Mouse (Mus musculus) 3134 (cell line): ENCODE measurements at regions not wholly inside any gene's neighbourhood (a gene's known extent, or its start where the extent isn't known, plus 50 kb on each side); places are given as distances from the start of the nearest gene placed in this dataset.
A peak's percentile ranks its signal among the peaks of the same experiment; 100 is the strongest.

Experiments
- DNase-seq: peaks from one replicate; pipeline ENCODE4 v3.0.0-alpha.2; 2011; ENCODE audit warnings: low spot score; ENCODE audit not compliant: insufficient read length; ENCODE audit errors: extremely low read depth

- no peak for DNase-seq
Measured at GRCm38 (mm10) chr4:84028120-84028519, 502.8 kb downstream of the Ccdc171 start.

DNA sequence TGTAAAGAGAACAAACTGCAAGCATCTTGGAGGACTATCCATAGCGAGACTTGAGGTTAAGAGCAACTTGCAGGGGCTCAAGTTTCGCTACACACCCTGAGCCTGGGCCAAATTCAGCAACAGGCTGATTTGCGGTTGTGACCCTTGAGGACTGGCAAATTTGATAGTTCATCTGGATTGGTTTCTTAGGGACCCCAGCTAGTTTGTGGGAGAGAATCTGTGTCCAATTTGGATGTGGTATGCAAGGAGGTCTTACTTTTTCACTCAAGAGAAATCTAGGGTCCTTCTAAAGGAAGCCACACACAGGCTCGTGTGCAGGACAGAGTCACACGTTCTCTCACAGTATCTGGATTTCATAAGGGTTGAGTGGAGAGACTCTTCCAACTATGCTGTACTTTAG is 505.6 kb downstream of the Ccdc171 start:
- DNase-seq, result no peak

GRCm38 (mm10) chr4:84032505-84032904 is 507.2 kb downstream of the Ccdc171 start:
- no peak for DNase-seq

DNA sequence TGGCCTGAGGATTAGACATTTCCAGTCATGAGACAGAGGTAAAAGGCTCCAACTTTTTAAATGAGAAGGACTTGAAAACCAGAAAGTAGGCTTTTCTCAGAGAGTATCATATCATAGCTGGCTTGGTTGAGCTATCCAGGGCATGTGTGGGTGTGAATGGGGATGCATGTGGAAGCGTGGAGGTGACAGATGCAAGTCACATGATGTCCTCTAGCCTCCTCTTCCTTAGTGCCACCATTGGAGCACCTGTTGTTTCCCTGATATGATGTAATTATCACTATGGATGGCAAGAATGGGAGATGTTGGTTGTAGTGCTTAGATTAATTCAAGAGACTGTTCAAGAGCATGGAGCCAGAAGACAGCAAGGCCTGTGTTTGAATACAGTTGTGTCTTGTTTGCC is 510.0 kb downstream of the Ccdc171 start:
- DNase-seq, result no peak

DNA sequence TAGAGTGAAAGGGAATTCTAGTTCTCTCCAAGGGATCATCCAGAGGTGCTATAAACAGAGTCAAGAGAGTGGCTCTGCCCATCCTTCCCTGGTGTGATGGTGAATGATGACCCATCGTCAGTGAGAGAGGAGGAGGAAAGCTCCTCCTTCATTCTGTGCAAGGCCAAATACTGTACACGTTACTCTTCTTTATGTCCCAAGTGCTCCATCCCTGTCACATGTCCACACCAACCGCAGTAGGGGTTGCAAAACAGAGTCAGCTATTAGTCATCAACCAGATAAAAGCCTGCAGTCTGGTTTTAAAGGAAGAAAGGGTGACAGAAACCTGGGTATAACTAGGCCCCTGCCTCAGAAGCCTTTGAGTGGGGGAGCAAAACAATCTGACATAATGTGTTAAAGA is 512.2 kb downstream of the Ccdc171 start:
- peak; percentile 56 for DNase-seq

GRCm38 (mm10) chr4:84050243-84050642 is 524.9 kb downstream of the Ccdc171 start:
- no peak for DNase-seq

- DNase-seq, result no peak
Measured at GRCm38 (mm10) chr4:84056863-84057502, 531.6 kb downstream of the Ccdc171 start.

- no peak for DNase-seq
Measured at GRCm38 (mm10) chr4:84060187-84060586, 534.8 kb downstream of the Ccdc171 start.

GRCm38 (mm10) chr4:84063755-84064154 is 538.4 kb downstream of the Ccdc171 start:
- DNase-seq, result no peak

DNA sequence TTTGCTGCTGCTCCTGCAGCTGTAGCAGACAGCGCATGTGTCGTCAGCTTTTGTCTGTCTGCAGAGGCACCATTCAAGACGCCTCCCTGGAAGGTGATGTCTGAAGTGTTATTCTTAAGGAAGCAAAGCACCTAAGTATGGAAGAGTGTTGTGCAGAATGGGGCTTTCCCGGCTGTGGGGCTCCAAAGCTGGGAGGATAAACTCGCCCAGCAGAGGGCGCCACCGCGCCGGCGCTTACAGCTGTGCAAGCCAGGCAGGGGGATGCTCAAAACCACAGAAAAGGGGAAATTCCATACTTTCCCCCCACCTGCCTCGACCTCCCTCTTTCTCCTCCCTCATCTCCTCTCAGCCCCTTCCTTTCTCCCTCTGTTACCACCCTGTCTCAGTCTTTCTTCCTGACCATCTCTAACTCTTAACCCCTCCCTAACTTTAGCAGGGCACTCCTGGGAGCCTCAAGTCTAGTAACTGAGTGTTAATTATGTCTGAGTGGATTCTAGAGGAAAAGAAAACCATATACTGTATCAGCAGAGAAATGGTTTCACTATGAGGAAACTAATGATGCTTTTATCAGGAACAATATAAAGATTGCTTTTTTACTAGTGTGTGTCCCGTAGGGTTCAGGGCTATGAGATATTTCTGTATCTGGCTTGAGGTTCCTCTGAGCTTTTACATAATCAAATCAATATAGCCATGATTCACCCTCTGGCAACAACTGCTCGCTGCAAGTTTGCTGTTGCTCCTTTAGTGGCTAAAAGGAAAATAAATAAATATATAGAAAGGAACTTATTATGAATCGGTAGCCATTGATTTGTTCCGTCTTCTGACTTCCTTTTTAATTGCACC is 539.5 kb downstream of the Ccdc171 start:
- peak; percentile 59 for DNase-seq

GRCm38 (mm10) chr4:84065457-84066124 is 540.2 kb downstream of the Ccdc171 start:
- DNase-seq, result no peak

- DNase-seq, result no peak
Measured at GRCm38 (mm10) chr4:84067931-84068575, 542.7 kb downstream of the Ccdc171 start.

- no peak for DNase-seq
Measured at GRCm38 (mm10) chr4:84068947-84069663, 543.8 kb downstream of the Ccdc171 start.

GRCm38 (mm10) chr4:84069681-84070080 is 544.3 kb downstream of the Ccdc171 start:
- no peak for DNase-seq

GRCm38 (mm10) chr4:84070089-84070488 is 544.7 kb downstream of the Ccdc171 start:
- DNase-seq, result no peak

- no peak for DNase-seq
Measured at GRCm38 (mm10) chr4:84072096-84072495, 546.8 kb downstream of the Ccdc171 start.

DNA sequence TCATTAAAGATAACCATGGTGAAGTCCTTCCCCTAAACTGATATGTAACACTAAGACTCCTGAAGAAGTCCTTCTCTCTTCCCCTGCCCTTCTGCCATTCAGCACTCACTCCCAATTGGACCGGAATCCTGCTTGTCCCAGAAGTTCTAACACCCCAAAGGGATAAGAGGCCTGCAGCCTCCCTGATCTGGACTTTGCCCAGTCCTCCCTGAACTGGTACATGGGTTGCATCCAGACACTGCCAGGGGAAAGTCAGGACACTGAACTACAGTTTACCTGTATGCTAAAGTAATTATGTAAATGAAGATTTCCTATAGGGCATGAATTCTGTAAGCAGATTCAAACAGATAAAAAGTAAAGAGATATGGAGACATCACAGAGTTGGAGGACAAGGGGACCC is 551.2 kb downstream of the Ccdc171 start:
- no peak for DNase-seq

- DNase-seq, result no peak
Measured at GRCm38 (mm10) chr4:84079516-84079915, 554.2 kb downstream of the Ccdc171 start.

- no peak for DNase-seq
Measured at GRCm38 (mm10) chr4:84081518-84081917, 556.2 kb downstream of the Ccdc171 start.

DNA sequence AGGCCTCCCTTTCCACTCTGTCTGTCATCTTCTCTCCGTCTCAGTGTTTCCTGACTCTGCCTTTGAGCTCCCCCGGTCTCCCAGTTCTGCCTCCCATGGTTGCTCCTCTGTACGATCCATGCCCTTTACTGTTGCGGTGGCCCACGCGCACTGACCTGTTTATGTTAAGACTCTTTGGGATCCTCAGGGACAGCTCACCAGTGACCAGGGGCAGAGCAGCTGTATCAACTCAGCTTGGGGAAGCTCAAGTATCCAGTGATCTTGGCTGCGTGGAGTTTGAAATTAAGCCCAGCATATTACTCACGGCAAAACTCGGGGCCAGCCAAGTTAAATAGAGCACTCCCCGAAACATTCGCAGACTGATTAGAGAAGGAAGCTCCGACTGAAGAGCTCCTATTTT is 562.8 kb downstream of the Ccdc171 start:
- DNase-seq, result peak; percentile 56
